Mouse (Mus musculus) brain, embryonic 14.5 days (tissue): ENCODE results near the gene Hras.

ENCODE experiments used
- CTCF ChIP-seq: fragments of 200-500 bp; IDR thresholded peaks from 2 replicates; pipeline ENCODE4 v1.5.1; 2012; ENCODE audit warnings: inconsistent platforms, mild to moderate bottlenecking, moderate library complexity, borderline replicate concordance; ENCODE audit not compliant: insufficient read depth, insufficient read length; ENCODE audit errors: extremely low read depth
- POLR2A ChIP-seq: fragments of 200-500 bp; IDR thresholded peaks from 2 replicates; pipeline ENCODE4 v1.6.1; 2012; ENCODE audit warnings: mild to moderate bottlenecking, inconsistent platforms, borderline replicate concordance; ENCODE audit not compliant: poor library complexity, insufficient read depth, insufficient read length, severe bottlenecking; ENCODE audit errors: extremely low read depth

GRCm38 (mm10) chr7:141227796-141228195, 34.0 kb upstream of the Hras start:
- TF ChIP-seq CTCF (no peak), POLR2A (no peak)
